Mouse (Mus musculus) G1E (cell line): ENCODE results near the gene 4930535I16Rik.

Source experiments
- CTCF ChIP-seq: IDR thresholded peaks from 2 replicates; pipeline ENCODE4 v1.5.1; 2012; ENCODE audit warnings: low read depth, low read length, inconsistent platforms, mixed read lengths
- TAL1 ChIP-seq: conservative IDR thresholded peaks from 2 replicates; pipeline ENCODE4 v1.6.1; 2012; ENCODE audit warnings: low read depth, low read length, inconsistent platforms, mixed read lengths

DNA sequence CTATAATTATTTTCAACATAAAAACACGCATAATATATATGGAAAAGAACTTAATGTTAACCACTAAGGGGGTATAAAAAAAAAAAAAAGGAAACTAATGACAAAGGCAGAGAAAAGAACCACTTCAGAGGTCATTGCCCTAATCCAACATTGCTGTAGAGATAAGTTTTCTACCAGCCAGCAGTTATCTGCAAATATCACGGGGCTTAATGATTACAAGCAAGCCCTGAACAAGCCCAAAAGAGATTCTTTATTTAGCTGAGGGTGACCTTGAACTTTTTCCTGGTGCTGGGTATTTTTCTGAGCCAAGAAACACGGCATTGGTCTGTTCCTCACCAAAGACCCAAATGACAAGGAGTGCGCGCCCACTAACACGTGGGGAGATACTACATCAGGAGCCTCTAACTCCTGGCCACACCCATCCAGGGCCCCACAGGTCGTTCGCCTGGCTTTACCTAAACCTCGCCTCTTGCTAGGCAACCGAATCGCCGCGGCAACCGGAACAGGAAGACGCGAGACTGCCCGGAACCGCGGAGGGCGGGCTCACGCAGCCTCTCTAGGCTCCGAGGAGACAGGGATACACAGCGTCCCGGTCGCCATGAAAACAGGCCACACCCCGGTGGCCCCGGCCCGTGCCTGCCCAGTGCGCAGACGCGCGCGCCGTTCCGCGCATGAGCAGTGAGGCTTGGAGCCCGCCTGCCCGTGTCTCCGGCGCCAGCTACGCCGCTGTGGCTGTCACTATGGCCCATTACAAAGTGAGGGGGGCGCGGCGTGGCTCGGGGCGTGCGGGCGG lies 13.3 kb downstream of the 4930535I16Rik start, which contains the start of gene Mycbp:
- no peak for TF ChIP-seq CTCF
- no peak for TF ChIP-seq TAL1
